Mouse (Mus musculus) hindlimb bud, embryonic 11.5 days (tissue): ENCODE data around the gene Klk12.

Experiments used
- DNase-seq: peaks from one replicate; pipeline ENCODE4 v3.0.0-alpha.2; 2012; ENCODE audit warnings: low read depth, low spot score; ENCODE audit errors: extremely low spot score

The Klk12 gene

DNA sequence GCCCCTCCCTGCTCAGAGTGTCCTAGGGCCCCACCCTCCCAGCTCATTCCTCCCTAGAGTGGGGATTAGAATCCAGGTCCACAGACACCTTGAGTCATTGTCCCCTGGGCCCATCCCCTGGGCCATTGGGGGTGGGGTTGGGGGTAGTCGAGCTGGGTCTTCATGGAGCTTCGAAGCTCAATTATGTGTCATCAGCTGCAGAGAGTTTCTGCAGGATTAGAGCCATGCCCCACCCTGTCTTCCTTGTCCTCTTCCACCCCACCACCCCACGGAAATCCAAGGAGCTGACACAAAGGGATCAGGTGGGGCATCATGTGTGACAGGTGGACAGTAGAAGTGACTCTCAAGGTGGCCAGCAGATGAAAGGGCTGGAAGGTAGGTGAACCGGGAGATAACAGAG is at the start of gene Klk12:
Klk12 (plus strand) TSS at position 301 of the 400 bp plus-strand sequence.
- no peak for DNase-seq

GRCm38 (mm10) chr7:43747788-43748187 is 20.9 kb upstream of the Klk12 start:
- no peak for DNase-seq

GRCm38 (mm10) chr7:43752806-43753205 is 15.9 kb upstream of the Klk12 start:
- no peak for DNase-seq

DNA sequence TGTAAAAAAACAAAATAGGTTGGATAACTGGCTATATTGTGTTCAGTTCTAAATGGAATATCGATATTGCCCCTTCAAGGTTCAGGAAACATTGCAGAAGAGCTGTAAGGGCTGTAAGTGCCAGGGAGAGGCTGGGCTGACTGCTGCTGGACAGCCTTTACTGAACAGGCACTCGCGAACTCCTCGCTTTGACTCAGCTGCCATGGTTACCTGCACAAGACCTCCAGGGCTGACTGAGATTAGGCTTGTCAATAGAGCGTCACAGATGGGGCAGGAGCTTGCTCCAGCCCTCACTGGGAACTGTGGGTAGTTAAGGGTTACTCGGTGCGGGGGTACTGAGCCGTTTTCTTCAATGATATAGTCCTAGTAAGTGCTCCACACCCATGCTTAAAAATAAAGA is 2.2 kb upstream of the Klk12 start:
- no peak for DNase-seq

GRCm38 (mm10) chr7:43769636-43770035 is 939 bp downstream of the Klk12 start:
- DNase-seq, result no peak

DNA sequence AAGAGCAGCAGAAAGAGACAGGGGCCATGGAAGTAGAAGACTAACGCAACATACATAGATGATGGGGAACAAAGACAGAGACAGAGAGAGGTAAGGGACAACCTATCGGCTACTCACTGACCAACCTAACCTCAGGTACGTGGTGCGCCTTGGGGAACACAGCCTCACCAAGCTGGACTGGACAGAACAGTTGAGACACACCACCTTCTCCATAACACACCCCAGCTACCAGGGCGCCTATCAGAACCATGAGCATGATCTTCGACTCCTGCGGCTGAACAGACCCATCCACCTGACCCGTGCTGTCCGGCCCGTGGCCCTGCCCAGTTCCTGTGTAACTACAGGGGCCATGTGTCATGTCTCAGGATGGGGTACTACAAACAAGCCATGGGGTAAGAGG is 2.0 kb downstream of the Klk12 start:
- no peak for DNase-seq

DNA sequence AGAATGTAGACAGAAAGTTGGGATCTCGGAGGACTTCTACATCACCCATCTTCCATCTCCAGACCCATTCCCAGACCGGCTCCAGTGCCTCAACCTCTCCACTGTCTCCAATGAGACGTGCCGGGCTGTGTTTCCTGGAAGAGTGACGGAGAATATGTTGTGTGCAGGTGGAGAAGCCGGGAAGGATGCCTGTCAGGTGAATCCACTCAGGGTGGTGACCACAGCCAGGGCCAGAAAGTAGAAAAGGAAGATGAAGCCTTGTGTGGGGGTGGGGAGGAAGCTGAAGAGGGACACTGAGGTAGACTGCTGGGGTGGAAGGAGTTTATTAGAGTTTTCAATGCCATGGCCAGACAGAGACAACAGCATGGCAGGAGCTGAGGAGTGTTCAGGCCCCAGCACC is 3.2 kb downstream of the Klk12 start:
- no peak for DNase-seq

DNA sequence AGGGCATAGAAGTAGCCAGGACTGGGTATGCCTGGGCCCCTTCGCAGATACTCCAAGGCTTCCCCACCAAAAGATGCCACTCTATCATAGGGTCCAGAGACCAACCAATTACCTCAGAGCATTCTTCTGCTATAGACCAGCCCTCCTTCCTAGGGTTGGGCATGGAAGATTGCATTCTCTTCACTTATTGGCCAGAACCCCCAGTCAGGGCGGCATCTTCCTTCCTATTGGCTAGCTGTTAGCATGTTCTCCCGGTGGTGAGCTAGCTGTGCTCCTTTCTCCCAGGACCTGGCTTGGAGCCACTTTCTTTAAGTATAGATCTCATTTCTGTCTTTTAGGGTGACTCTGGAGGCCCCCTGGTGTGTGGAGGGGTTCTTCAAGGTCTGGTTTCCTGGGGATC is 4.2 kb downstream of the Klk12 start:
- DNase-seq, result no peak

- no peak for DNase-seq
Observed at GRCm38 (mm10) chr7:43774364-43774763, 5.7 kb downstream of the Klk12 start, which contains the start of gene Klk11. Gene Klk11, plus strand, starts transcription at chr7:43774604.

GRCm38 (mm10) chr7:43774802-43775201 is 6.1 kb downstream of the Klk12 start:
- DNase-seq, result no peak

- DNase-seq, result no peak
Observed at GRCm38 (mm10) chr7:43775311-43776057, 6.8 kb downstream of the Klk12 start.

GRCm38 (mm10) chr7:43776506-43776905 is 7.8 kb downstream of the Klk12 start:
- DNase-seq, result no peak

DNA sequence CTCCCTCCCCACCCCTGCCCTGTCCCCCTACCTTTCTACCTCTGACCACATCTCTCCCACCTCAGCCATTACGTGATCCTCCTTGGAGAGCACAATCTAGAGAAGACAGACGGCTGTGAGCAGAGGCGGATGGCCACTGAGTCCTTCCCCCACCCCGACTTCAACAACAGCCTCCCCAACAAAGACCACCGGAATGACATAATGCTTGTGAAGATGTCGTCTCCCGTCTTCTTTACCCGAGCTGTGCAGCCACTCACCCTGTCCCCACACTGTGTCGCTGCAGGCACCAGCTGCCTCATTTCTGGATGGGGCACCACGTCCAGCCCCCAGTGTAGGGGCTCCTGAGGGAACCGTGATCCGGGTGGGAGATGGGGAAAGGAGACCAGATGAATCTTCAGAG is 8.7 kb downstream of the Klk12 start:
- DNase-seq, result no peak

GRCm38 (mm10) chr7:43778176-43778970 is 9.7 kb downstream of the Klk12 start:
- no peak for DNase-seq

GRCm38 (mm10) chr7:43780241-43780640 is 11.5 kb downstream of the Klk12 start:
- DNase-seq, result no peak

DNA sequence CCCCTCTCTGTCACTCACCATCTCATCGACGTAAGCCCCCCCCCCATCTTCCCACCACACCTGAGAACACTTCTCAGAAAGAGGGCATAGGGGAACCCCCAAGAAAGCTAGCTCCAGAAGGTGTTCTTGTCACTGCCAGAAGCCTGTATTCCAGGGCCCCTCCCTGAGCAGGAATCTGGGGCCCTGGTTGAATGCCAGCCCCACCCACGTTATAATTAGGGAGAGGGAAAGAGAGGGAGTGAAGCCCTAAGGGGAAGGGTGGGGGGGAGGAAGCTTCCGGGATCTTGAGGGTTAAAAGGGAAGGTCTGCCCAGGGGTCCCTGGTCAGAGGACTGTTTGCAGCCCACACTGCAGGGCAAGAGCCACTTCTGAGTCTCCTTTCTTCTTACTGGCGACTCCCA is 12.0 kb downstream of the Klk12 start, which contains the start of gene Klk10:
Klk10 (plus strand) TSS at position 290 of the 400 bp plus-strand sequence.
- no peak for DNase-seq

DNA sequence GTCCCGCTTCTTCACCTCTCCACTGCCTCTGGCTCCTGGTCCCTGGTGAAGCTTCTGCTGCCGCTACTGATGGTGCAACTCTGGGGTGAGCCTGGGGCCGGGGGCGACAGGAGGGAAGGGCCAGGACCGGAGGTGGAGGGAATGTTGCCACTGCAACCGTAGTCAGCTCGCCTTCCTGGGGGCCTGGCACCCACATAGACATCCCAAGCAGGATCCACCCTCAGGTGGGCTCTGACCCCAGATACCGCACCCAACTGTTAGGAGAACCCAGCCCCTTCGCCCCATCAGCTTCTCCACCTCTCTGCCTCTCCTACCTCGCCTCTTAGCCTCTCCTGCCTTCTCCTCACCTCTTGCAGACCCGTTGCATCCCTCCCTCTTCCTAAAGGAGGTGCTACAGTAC is 12.8 kb downstream of the Klk12 start:
- DNase-seq, result no peak

GRCm38 (mm10) chr7:43782275-43783265 is 13.9 kb downstream of the Klk12 start:
- DNase-seq, result peak; percentile 62

DNA sequence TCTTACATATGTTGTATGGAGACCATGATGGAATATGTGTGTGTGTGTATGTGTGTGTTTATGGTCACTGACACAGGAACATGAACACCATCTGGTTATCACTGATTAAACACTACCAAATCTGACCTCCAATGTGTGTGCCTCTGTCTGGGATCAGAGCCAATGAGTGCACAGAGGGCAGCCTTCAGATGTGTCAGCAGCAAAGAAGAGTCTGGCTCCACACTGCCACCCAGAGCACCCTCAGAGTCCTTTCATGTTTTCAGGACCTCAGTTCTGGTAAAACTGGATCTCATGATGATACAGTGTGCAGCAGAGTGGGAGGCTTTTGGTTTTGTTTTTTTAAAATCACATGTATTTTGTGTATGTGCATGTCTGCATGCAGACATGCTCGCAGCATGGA is 16.6 kb downstream of the Klk12 start:
- no peak for DNase-seq

- no peak for DNase-seq
Observed at GRCm38 (mm10) chr7:43788096-43788495, 19.4 kb downstream of the Klk12 start.

- no peak for DNase-seq
Observed at GRCm38 (mm10) chr7:43789295-43789694, 20.6 kb downstream of the Klk12 start.
